Mouse (Mus musculus): Measurements from ENCODE around the gene Pef1. TPM values are rescaled to one million over a fixed set of nuclear protein-coding genes. Genes with fewer than 3 reads are reported as not detected.

The Pef1 gene
- 68.1 and 75.5 TPM in 2 replicates for polyA plus RNA-seq (2015; fragmentation: Nextera tagmentation; extraction: Ambion mirVana)

- Histone ChIP-seq H3K9ac (no peak within 1 kb of the TSS), H3K27me3 (replicated peaks) (no peaks in the 10 kb centered on the region), H3K4me2 (no peak within 1 kb of the TSS), H3K4me3 (no peak within 1 kb of the TSS), H3K4me1 (no peaks in the 10 kb centered on the region), H3K9me3 (no peaks in the 10 kb centered on the region), H3K27ac (no peak within 1 kb of the TSS), H3K36me3 (replicated peaks) (no peaks in the 10 kb centered on the region)
- 6% methylated on average over 6 of the region's 6 CpGs for WGBS
- no peak for ATAC-seq (replicated peaks)
These were observed at the start of gene Pef1 for GRCm38 (mm10) chr4:130102111-130102651. Gene Pef1 (plus strand): TSS chr4:130102558.

DNA sequence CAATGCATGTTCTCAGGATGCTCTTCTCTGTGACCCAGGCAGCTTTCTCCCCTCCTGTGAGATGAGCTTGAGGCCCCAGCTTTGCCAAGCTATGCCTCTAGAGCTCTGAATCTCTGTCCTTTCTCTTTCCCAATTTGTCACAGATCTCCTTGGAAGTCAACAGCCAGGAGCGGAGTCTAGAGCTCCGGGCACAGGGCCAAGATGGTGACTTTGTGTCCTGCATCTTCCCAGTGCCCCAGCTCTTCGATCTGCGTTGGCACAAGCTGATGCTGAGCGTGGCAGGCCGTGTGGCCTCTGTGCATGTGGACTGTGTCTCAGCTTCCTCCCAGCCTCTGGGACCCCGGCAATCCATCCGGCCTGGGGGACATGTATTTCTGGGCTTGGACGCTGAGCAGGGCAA lies 49.2 kb upstream of the Pef1 start:
- no peak overlapping the region for H3K4me3 ChIP-seq
- peaks cover 24% of the 10 kb centered on the region for H3K4me1 ChIP-seq
- no peaks in the 10 kb centered on the region for H3K27me3 ChIP-seq (replicated peaks)
- ATAC-seq (replicated peaks): no peak
- no peaks in the 10 kb centered on the region for H3K36me3 ChIP-seq (replicated peaks)
- H3K9me3 ChIP-seq: no peaks in the 10 kb centered on the region
- no peak overlapping the region for H3K4me2 ChIP-seq
- WGBS: 79% methylated on average over 9 of the region's 9 CpGs
- H3K27ac ChIP-seq: no peak overlapping the region
- no peak overlapping the region for H3K9ac ChIP-seq

GRCm38 (mm10) chr4:130054727-130055126 lies 47.6 kb upstream of the Pef1 start:
- Histone ChIP-seq H3K36me3 (replicated peaks) (no peaks in the 10 kb centered on the region), H3K27me3 (replicated peaks) (no peaks in the 10 kb centered on the region), H3K9me3 (no peaks in the 10 kb centered on the region), H3K27ac (peak overlapping the region; percentile 46; the same call in 1 of the 2 replicates), H3K9ac (no peak overlapping the region), H3K4me2 (no peak overlapping the region), H3K4me1 (peaks cover 23% of the 10 kb centered on the region), H3K4me3 (no peak overlapping the region)
- WGBS: 59% methylated on average over 1 of the region's 1 CpGs
- no peak for ATAC-seq (replicated peaks)

DNA sequence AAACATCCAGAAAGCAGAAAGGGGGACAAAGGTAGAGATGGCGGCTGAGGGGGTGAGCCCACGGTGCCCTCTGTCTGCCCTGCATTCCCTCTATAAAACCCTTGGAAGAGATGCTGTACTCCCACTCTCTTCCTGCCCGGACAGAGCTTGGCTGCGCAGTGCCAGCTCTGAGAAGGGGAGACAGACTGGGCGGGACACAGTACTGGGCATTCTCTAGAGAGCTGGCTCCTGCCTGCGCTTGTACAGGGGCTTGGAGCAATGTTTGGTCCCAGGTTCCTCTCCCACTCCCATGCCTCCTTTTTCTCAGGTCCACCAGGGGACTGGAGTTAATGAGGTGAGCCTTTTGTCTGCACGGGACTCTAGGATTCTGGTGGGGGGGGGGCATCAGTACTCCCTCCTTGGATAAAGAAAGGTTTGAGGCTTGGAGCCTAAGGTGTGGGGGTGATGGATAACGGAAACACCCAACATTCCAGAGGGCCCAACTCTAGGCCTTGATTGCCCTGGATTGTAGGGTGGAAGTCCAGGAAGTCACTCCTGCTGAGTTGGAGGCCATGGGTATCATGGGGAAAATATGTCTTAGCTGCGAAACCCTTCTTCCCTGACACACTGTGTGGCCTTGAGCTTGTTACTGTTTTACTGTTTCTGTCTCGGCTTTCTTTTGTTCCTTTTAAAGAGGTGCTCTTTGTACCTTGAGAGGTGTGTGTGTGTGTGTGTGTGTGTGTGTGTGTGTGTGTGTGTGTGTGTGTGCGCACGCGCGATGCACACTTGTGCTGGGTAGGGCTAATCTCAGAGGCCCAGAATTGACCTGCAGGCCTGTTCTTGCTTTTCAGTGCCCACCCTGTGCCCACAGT lies 47.0 kb upstream of the Pef1 start:
- H3K4me3 ChIP-seq: no peak overlapping the region
- no peaks in the 10 kb centered on the region for H3K36me3 ChIP-seq (replicated peaks)
- H3K9ac ChIP-seq: no peak overlapping the region
- H3K4me1 ChIP-seq: peaks cover 23% of the 10 kb centered on the region
- H3K4me2 ChIP-seq: no peak overlapping the region
- H3K9me3 ChIP-seq: no peaks in the 10 kb centered on the region
- H3K27ac ChIP-seq: peak overlapping the region; percentile 46
- WGBS: 81% methylated on average over 14 of the region's 14 CpGs
- ATAC-seq (replicated peaks): 0 out of 2 replicates have a peak, but pooled peaks have one; percentile 55
- no peaks in the 10 kb centered on the region for H3K27me3 ChIP-seq (replicated peaks)

GRCm38 (mm10) chr4:130056011-130056322 lies 46.4 kb upstream of the Pef1 start:
- peak; percentile 28; the same call in 1 of the 2 replicates for ATAC-seq (replicated peaks)
- no peaks in the 10 kb centered on the region for H3K9me3 ChIP-seq
- H3K4me3 ChIP-seq: no peak overlapping the region
- H3K4me2 ChIP-seq: no peak overlapping the region
- no peaks in the 10 kb centered on the region for H3K36me3 ChIP-seq (replicated peaks)
- no peaks in the 10 kb centered on the region for H3K27me3 ChIP-seq (replicated peaks)
- 54% methylated on average over 3 of the region's 3 CpGs for WGBS
- H3K9ac ChIP-seq: no peak overlapping the region
- H3K27ac ChIP-seq: peak overlapping the region; percentile 46; the same call in 1 of the 2 replicates
- peaks cover 23% of the 10 kb centered on the region for H3K4me1 ChIP-seq

- no peak overlapping the region for H3K27ac ChIP-seq
- H3K36me3 ChIP-seq (replicated peaks): no peaks in the 10 kb centered on the region
- H3K9ac ChIP-seq: no peak overlapping the region
- H3K9me3 ChIP-seq: no peaks in the 10 kb centered on the region
- WGBS: 40% methylated on average over 3 of the region's 3 CpGs
- H3K4me1 ChIP-seq: peaks cover 23% of the 10 kb centered on the region
- H3K4me3 ChIP-seq: no peak overlapping the region
- H3K4me2 ChIP-seq: no peak overlapping the region
- no peaks in the 10 kb centered on the region for H3K27me3 ChIP-seq (replicated peaks)
- no peak for ATAC-seq (replicated peaks)
These were observed 45.9 kb upstream of the Pef1 start for GRCm38 (mm10) chr4:130056471-130056870.

DNA sequence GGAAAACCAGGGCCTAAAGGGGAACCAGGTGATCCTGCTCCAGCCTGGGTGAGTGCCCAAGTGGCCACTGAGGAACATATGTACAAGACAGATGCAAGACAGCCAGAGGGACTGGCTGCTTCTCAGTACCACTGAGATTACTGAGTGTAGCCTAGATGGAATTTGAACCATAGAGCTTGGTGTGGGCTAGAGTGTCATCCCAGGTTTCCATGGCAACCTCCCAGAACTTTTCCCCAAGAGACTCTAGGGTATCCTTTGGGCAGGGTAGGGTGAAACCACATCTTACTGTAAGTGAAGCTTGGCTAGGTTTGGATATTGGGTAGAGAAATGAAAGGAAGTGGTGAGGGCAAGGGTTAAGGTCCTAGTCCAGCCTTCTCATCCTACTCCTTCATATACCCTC lies 41.4 kb upstream of the Pef1 start:
- Histone ChIP-seq H3K4me3 (no peak overlapping the region), H3K27me3 (replicated peaks) (no peaks in the 10 kb centered on the region), H3K9me3 (no peaks in the 10 kb centered on the region), H3K27ac (no peak overlapping the region), H3K36me3 (replicated peaks) (no peaks in the 10 kb centered on the region), H3K4me2 (no peak overlapping the region), H3K4me1 (peaks cover 6% of the 10 kb centered on the region), H3K9ac (no peak overlapping the region)
- ATAC-seq (replicated peaks): no peak

DNA sequence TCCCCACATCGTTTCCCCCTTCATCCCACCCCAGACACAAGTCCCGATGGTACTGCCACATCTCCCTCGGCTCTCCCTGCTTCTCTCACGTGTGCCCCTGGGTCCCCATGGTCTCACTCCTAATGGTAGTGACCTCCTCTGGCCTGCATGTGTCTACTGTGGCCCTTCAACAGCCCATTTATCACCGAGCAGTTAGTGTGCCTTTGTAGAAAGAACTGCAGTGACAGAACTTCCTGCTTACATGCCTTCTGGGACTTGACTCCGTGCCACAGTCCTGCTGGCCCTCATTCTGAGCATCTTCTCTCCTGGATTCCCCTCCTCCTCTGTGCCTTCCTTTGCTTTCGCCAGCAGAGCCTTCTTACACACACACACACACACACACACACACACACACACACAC lies 39.2 kb upstream of the Pef1 start:
- no peak for ATAC-seq (replicated peaks)
- H3K4me2 ChIP-seq: no peak overlapping the region
- H3K9ac ChIP-seq: no peak overlapping the region
- 79% methylated on average over 7 of the region's 7 CpGs for whole genome bisulfite sequencing
- H3K27ac ChIP-seq: no peak overlapping the region
- H3K27me3 ChIP-seq (replicated peaks): no peaks in the 10 kb centered on the region
- H3K36me3 ChIP-seq (replicated peaks): no peaks in the 10 kb centered on the region
- no peaks in the 10 kb centered on the region for H3K4me1 ChIP-seq
- H3K4me3 ChIP-seq: no peak overlapping the region
- no peaks in the 10 kb centered on the region for H3K9me3 ChIP-seq

GRCm38 (mm10) chr4:130066816-130067215 lies 35.5 kb upstream of the Pef1 start:
- Histone ChIP-seq H3K4me1 (no peaks in the 10 kb centered on the region), H3K9me3 (no peaks in the 10 kb centered on the region), H3K4me2 (no peak overlapping the region), H3K4me3 (no peak overlapping the region), H3K9ac (no peak overlapping the region), H3K27ac (no peak overlapping the region), H3K36me3 (replicated peaks) (no peaks in the 10 kb centered on the region), H3K27me3 (replicated peaks) (no peaks in the 10 kb centered on the region)
- ATAC-seq (replicated peaks): no peak
- 10% methylated on average over 8 of the region's 8 CpGs for WGBS

- no peak overlapping the region for H3K4me2 ChIP-seq
- H3K36me3 ChIP-seq (replicated peaks): no peaks in the 10 kb centered on the region
- no peak for ATAC-seq (replicated peaks)
- no peak overlapping the region for H3K4me3 ChIP-seq
- no peaks in the 10 kb centered on the region; the same call in 1 of the 2 replicates for H3K27me3 ChIP-seq (replicated peaks)
- whole genome bisulfite sequencing: 52% methylated on average over 3 of the region's 3 CpGs
- H3K9me3 ChIP-seq: no peaks in the 10 kb centered on the region
- 0 out of 2 replicates have a peak, but pooled peaks cover 6% of the 10 kb centered on the region for H3K4me1 ChIP-seq
- H3K27ac ChIP-seq: no peak overlapping the region
- no peak overlapping the region for H3K9ac ChIP-seq
These were observed 31.8 kb upstream of the Pef1 start for GRCm38 (mm10) chr4:130070523-130070922.

DNA sequence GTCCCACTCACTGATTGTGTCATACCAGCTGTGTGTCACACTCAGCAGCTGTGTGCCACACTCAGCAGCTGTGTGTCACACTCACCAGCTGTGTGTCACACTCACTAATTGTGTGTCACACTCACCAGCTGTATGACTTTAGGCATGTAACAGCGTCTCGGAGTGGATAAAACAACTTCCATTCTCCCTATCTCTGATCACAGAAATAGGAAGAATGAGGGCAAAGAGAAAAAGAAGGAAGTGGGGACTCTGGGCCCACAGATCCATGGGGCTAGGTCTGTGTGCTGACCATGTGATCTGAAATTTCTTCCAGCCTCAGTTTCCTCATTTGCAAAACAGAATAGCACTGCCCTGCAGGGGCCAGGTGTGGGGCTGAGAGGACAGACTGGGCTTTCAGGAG lies 30.6 kb upstream of the Pef1 start:
- H3K4me2 ChIP-seq: no peak overlapping the region
- H3K9me3 ChIP-seq: no peaks in the 10 kb centered on the region
- 84% methylated on average over 2 of the region's 2 CpGs for WGBS
- H3K27ac ChIP-seq: no peak overlapping the region
- H3K27me3 ChIP-seq (replicated peaks): no peaks in the 10 kb centered on the region; the same call in 1 of the 2 replicates
- no peak overlapping the region for H3K9ac ChIP-seq
- no peak overlapping the region for H3K4me3 ChIP-seq
- no peak for ATAC-seq (replicated peaks)
- no peaks in the 10 kb centered on the region for H3K36me3 ChIP-seq (replicated peaks)
- H3K4me1 ChIP-seq: peaks cover 15% of the 10 kb centered on the region; the same call in 1 of the 2 replicates

- H3K4me2 ChIP-seq: no peak overlapping the region
- H3K9me3 ChIP-seq: no peaks in the 10 kb centered on the region
- no peak overlapping the region for H3K9ac ChIP-seq
- no peaks in the 10 kb centered on the region; the same call in none of the 2 replicates for H3K27me3 ChIP-seq (replicated peaks)
- H3K4me3 ChIP-seq: no peak overlapping the region
- H3K27ac ChIP-seq: no peak overlapping the region
- WGBS: 80% methylated on average over 4 of the region's 4 CpGs
- H3K36me3 ChIP-seq (replicated peaks): no peaks in the 10 kb centered on the region
- no peak for ATAC-seq (replicated peaks)
- H3K4me1 ChIP-seq: peaks cover 20% of the 10 kb centered on the region
These were observed 29.0 kb upstream of the Pef1 start for GRCm38 (mm10) chr4:130073367-130073766.

Data from midbrain, embryonic 15.5 days (tissue).